Comparison of ENCODE assay signal across 8 mouse cellular contexts in the genomic region with DNA sequence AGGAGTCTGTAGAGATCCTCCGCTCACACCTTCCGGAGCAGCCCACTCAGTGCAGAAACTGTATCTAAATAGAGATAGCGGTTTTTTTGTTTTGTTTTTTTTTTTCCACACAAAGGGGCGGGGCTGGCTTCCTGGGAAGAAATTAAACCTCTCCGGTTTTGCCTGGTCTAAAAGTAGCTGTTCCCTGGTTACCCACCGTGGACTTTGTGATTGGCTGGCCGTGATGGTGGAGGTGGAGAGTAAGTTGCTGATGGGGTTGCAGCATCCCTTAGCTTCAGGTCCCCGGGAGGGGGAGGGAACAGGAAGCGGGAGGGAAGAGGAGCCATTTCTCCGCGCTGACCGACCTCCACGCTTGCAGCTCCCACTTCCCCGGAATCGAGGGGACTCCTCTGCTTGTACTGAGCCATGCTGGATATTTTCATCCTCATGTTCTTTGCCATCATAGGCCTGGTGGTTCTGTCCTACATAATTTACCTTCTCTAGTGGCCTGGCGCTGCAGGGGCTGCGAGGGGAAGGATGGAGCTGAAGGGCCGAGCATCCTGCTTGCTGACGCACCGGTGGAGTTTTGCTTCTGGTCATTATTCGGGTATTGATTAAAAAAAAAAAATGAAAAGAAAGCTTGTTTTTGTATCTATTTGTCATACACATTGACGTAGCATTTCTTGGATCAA. TPM values are rescaled to one million over a fixed set of nuclear protein-coding genes. Genes with fewer than 3 reads are reported as not detected.
DNase-seq lines count a peak whose midpoint lies in the region; ATAC-seq and TF ChIP-seq lines count a peak whose summit lies in the region.

No protein-coding gene starts in this region.

- H3K27me3 ChIP-seq in forebrain, embryonic 11.5 days (ENCODE audit: control insufficient read depth, insufficient read depth, low read length) = no peaks in the 10 kb centered on the region
- H3K27me3 ChIP-seq in heart, embryonic 15.5 days = no peaks in the 10 kb centered on the region
- H3K27me3 ChIP-seq in kidney, postnatal 0 days (ENCODE audit: insufficient read depth, low read length) = no peaks in the 10 kb centered on the region

- H3K27ac ChIP-seq in brown adipose tissue, adult 24 weeks (replicated peaks; ENCODE audit: low read depth, low read length) = peak overlapping the region; percentile 65
- H3K27ac ChIP-seq in forebrain, embryonic 11.5 days (ENCODE audit: low read depth, low read length) = peak overlapping the region; percentile 63; the same call in 1 of the 2 replicates
- H3K27ac ChIP-seq in heart, embryonic 15.5 days = peak overlapping the region; percentile 63
- peak overlapping the region; percentile 58; the same call in 1 of the 2 replicates for H3K27ac ChIP-seq in kidney, postnatal 0 days

- ATAC-seq in forebrain, embryonic 11.5 days (replicated peaks; ENCODE audit: low FRiP score) = peak; percentile 87
- peak; percentile 61 for ATAC-seq in heart, embryonic 15.5 days (replicated peaks; ENCODE audit: insufficient number of reproducible peaks, insufficient read depth, low FRiP score, low read depth)
- ATAC-seq in kidney, postnatal 0 days (replicated peaks; ENCODE audit: low FRiP score, low read depth) = no peak; the same call in 1 of the 2 replicates

- H3K36me3 ChIP-seq in forebrain, embryonic 11.5 days (ENCODE audit: control insufficient read depth, insufficient read depth, low read length) = no peaks in the 10 kb centered on the region
- peaks cover 6% of the 10 kb centered on the region; the same call in 1 of the 2 replicates for H3K36me3 ChIP-seq in heart, embryonic 15.5 days
- peaks cover 12% of the 10 kb centered on the region; the same call in 1 of the 2 replicates for H3K36me3 ChIP-seq in kidney, postnatal 0 days (ENCODE audit: insufficient read depth, low read length)

- peak; percentile 97 for DNase-seq in ES-CJ7 (ENCODE audit: low read depth, low spot score)
- DNase-seq in forebrain, embryonic 11.5 days (ENCODE audit: low spot score) = peak; percentile 87
- DNase-seq in kidney, postnatal 0 days (ENCODE audit: low spot score) = peak; percentile 90
- peak; percentile 65 for DNase-seq in liver
- DNase-seq in naive thymus-derived CD4-positive, alpha-beta T cell, adult 2 months (ENCODE audit: low read depth) = peak; percentile 50
- peak; percentile 51 to 68 for DNase-seq in thymus, adult 18-20 months

- peaks cover 4% of the 10 kb centered on the region; the same call in 1 of the 2 replicates for H3K4me1 ChIP-seq in brown adipose tissue, adult 24 weeks (ENCODE audit: control insufficient read depth, insufficient read depth, insufficient read length, low read length)
- no peaks in the 10 kb centered on the region; the same call in 1 of the 2 replicates for H3K4me1 ChIP-seq in forebrain, embryonic 11.5 days (replicated peaks; ENCODE audit: control insufficient read depth, insufficient read depth, low read length)
- H3K4me1 ChIP-seq in heart, embryonic 15.5 days (replicated peaks) = peaks cover 27% of the 10 kb centered on the region
- no peaks in the 10 kb centered on the region for H3K4me1 ChIP-seq in kidney, postnatal 0 days (replicated peaks; ENCODE audit: insufficient read depth, low read length)

- peak overlapping the region; percentile 57 for H3K4me3 ChIP-seq in brown adipose tissue, adult 24 weeks (ENCODE audit: insufficient read depth, low read depth, low read length)
- peak overlapping the region; percentile 47 for H3K4me3 ChIP-seq in forebrain, embryonic 11.5 days (ENCODE audit: low read depth, low read length)
- peak overlapping the region; percentile 53 for H3K4me3 ChIP-seq in heart, embryonic 15.5 days
- H3K4me3 ChIP-seq in kidney, postnatal 0 days (replicated peaks; ENCODE audit: low read depth, low read length) = peak overlapping the region; percentile 38

- H3K9me3 ChIP-seq in forebrain, embryonic 11.5 days (ENCODE audit: control insufficient read depth, low read length) = no peaks in the 10 kb centered on the region
- H3K9me3 ChIP-seq in heart, embryonic 15.5 days (replicated peaks) = no peaks in the 10 kb centered on the region
- no peaks in the 10 kb centered on the region for H3K9me3 ChIP-seq in kidney, postnatal 0 days (replicated peaks; ENCODE audit: low read length)

- no peak; the same call in 1 of the 2 replicates for TF ChIP-seq CTCF in kidney, postnatal 0 days (IDR thresholded peaks at IDR 0.05; ENCODE audit: low read depth)

- H3K4me2 ChIP-seq in forebrain, embryonic 11.5 days (ENCODE audit: low read depth, low read length, severe bottlenecking) = peak overlapping the region; percentile 76
- H3K4me2 ChIP-seq in heart, embryonic 15.5 days = peak overlapping the region; percentile 63
- peak overlapping the region; percentile 65 for H3K4me2 ChIP-seq in kidney, postnatal 0 days (ENCODE audit: low read length)

- 2% methylated on average over 22 of the region's 22 CpGs for WGBS in forebrain, embryonic 11.5 days
- WGBS in heart, embryonic 15.5 days = 4% methylated on average over 22 of the region's 22 CpGs
- 2% methylated on average over 21 of the region's 22 CpGs for WGBS in kidney, postnatal 0 days

- H3K9ac ChIP-seq in forebrain, embryonic 11.5 days (ENCODE audit: low read length) = peak overlapping the region; percentile 75
- peak overlapping the region; percentile 38 for H3K9ac ChIP-seq in heart, embryonic 15.5 days
- peak overlapping the region; percentile 31; the same call in 1 of the 2 replicates for H3K9ac ChIP-seq in kidney, postnatal 0 days (ENCODE audit: low read depth, low read length)

RNA-seq across cellular contexts. Expression of a gene that starts 0.5 kb away (rescaled TPM):
- polyA plus RNA-seq in brown adipose tissue, adult 24 weeks (2012; ENCODE audit: insufficient read depth, insufficient read length, missing spikeins) = 0.59 and 2.0 TPM in 2 replicates
- 13.3 and 17.7 TPM in 2 replicates for polyA plus RNA-seq in forebrain, embryonic 11.5 days (2014; fragmentation: Nextera tagmentation; extraction: Ambion mirVana)
- polyA plus RNA-seq in heart, embryonic 15.5 days (2015; fragmentation: Nextera tagmentation; extraction: Ambion mirVana) = 2.9 and 3.4 TPM in 2 replicates
- polyA plus RNA-seq in kidney, postnatal 0 days (2015; fragmentation: Nextera tagmentation; extraction: Ambion mirVana) = 5.1 and 5.6 TPM in 2 replicates

RNA-seq across cellular contexts. Expression of a gene that starts 42.3 kb away (rescaled TPM):
- 56.3 and 58.1 TPM in 2 replicates for polyA plus RNA-seq in brown adipose tissue, adult 24 weeks (2012; ENCODE audit: insufficient read depth, insufficient read length, missing spikeins)
- 77.6 and 77.8 TPM in 2 replicates for polyA plus RNA-seq in forebrain, embryonic 11.5 days (2014; fragmentation: Nextera tagmentation; extraction: Ambion mirVana)
- polyA plus RNA-seq in heart, embryonic 15.5 days (2015; fragmentation: Nextera tagmentation; extraction: Ambion mirVana) = 40.3 and 65.5 TPM in 2 replicates
- polyA plus RNA-seq in kidney, postnatal 0 days (2015; fragmentation: Nextera tagmentation; extraction: Ambion mirVana) = 87.7 and 96.4 TPM in 2 replicates

RNA-seq across cellular contexts. Expression of a gene that starts 42.8 kb away (rescaled TPM):
- polyA plus RNA-seq in brown adipose tissue, adult 24 weeks (2012; ENCODE audit: insufficient read depth, insufficient read length, missing spikeins) = 1.3 and 1.8 TPM in 2 replicates
- polyA plus RNA-seq in forebrain, embryonic 11.5 days (2014; fragmentation: Nextera tagmentation; extraction: Ambion mirVana) = 0.40 and 0.83 TPM in 2 replicates
- polyA plus RNA-seq in heart, embryonic 15.5 days (2015; fragmentation: Nextera tagmentation; extraction: Ambion mirVana) = 0.72 and 0.82 TPM in 2 replicates
- polyA plus RNA-seq in kidney, postnatal 0 days (2015; fragmentation: Nextera tagmentation; extraction: Ambion mirVana) = 0.61 and 0.95 TPM in 2 replicates

RNA-seq across cellular contexts. Expression of a gene that starts 58.9 kb away (rescaled TPM):
- polyA plus RNA-seq in brown adipose tissue, adult 24 weeks (2012; ENCODE audit: insufficient read depth, insufficient read length, missing spikeins) = 268 and 348 TPM in 2 replicates
- 400 and 454 TPM in 2 replicates for polyA plus RNA-seq in forebrain, embryonic 11.5 days (2014; fragmentation: Nextera tagmentation; extraction: Ambion mirVana)
- polyA plus RNA-seq in heart, embryonic 15.5 days (2015; fragmentation: Nextera tagmentation; extraction: Ambion mirVana) = 286 and 399 TPM in 2 replicates
- 716 and 863 TPM in 2 replicates for polyA plus RNA-seq in kidney, postnatal 0 days (2015; fragmentation: Nextera tagmentation; extraction: Ambion mirVana)
